Mouse (Mus musculus) embryonic fibroblast, embryonic 13.5 days (primary cell): ENCODE data around the gene Mlph.

ENCODE experiments used
- CTCF ChIP-seq: IDR thresholded peaks from 2 replicates; pipeline ENCODE4 v1.5.1; 2011; ENCODE audit warnings: mild to moderate bottlenecking, control low read depth, low read length, moderate library complexity, borderline replicate concordance; ENCODE audit not compliant: insufficient read depth
- POLR2A ChIP-seq: IDR thresholded peaks from 2 replicates; pipeline ENCODE4 v1.6.1; 2011; ENCODE audit warnings: low read depth, mild to moderate bottlenecking, control low read depth, low read length, moderate library complexity

DNA sequence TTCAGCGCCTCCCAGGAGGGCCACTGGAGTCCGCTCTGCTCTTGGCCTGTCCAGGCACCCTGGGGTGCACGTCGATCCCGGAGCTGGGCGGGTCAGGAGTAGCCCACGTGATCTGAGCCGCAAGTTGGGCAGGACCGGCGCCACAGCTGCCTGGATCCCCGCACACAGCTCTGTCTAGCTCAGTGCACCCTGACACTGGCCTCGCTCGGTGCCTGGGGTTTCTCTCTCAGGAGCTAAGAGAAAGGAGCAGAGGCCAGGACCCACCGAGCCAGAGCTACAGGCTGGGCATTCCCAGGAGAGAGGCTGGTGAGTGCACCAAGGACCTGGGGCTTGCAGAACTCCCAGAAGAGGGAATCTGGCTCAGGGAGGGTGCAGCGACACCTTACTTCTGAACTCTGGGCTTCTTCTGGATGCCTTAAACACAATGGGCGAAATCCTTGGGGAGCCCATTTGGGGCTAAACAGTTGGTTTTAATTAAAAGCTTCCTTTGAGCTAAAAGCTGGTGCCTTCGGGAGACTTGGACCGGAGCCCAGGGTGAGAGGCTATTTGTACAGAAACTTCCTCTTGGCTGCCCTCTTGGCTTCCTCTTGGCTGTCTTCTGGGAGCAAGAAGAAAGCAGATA, at the start of gene Mlph:
- TF ChIP-seq POLR2A (no peak), CTCF (no peak)
